Mouse (Mus musculus): ENCODE data around the gene Hsd3b5. TPM values are rescaled to one million over a fixed set of nuclear protein-coding genes. Genes with fewer than 3 reads are reported as not detected.
"Not testable (repeated sequence)": the region's sequence is repeated elsewhere in the genome, so short reads cannot be mapped to it uniquely, and the experiment has no call there.

Gene Hsd3b5
- total RNA-seq (2021), result not detected

- no peak for DNase-seq
These were observed at the start of gene Hsd3b5 for GRCm38 (mm10) chr3:98630152-98630551. TSS of gene Hsd3b5 (minus strand) at chr3:98630252.

- DNase-seq, result no peak
These were observed 5.1 kb upstream of the Hsd3b5 start for GRCm38 (mm10) chr3:98635145-98635544.

GRCm38 (mm10) chr3:98629633-98630032, 419 bp downstream of the Hsd3b5 start:
- DNase-seq, result no peak

GRCm38 (mm10) chr3:98616786-98617185, 13.3 kb downstream of the Hsd3b5 start:
- DNase-seq, result not testable (repeated sequence)

GRCm38 (mm10) chr3:98616244-98616643, 13.8 kb downstream of the Hsd3b5 start:
- not testable (repeated sequence) for DNase-seq

- not testable (repeated sequence) for DNase-seq
These were observed 15.6 kb downstream of the Hsd3b5 start for GRCm38 (mm10) chr3:98614406-98614927.

GRCm38 (mm10) chr3:98613963-98614362, 16.1 kb downstream of the Hsd3b5 start:
- no peak for DNase-seq

GRCm38 (mm10) chr3:98613540-98613939, 16.5 kb downstream of the Hsd3b5 start:
- DNase-seq, result not testable (repeated sequence)

GRCm38 (mm10) chr3:98588707-98589106, 41.3 kb downstream of the Hsd3b5 start, which contains the start of gene Gm10681:
TSS of gene Gm10681 (minus strand) at chr3:98588807.
- DNase-seq, result no peak

- DNase-seq, result no peak
These were observed 42.3 kb downstream of the Hsd3b5 start for GRCm38 (mm10) chr3:98587721-98588120.

GRCm38 (mm10) chr3:98582622-98583021, 47.4 kb downstream of the Hsd3b5 start:
- DNase-seq, result not testable (repeated sequence)

- not testable (repeated sequence) for DNase-seq
These were observed 47.9 kb downstream of the Hsd3b5 start for GRCm38 (mm10) chr3:98582202-98582601.

GRCm38 (mm10) chr3:98581024-98581423, 49.0 kb downstream of the Hsd3b5 start:
- DNase-seq, result peak; percentile 43 to 45

Other genes starting within 250 kb of the Hsd3b5 start
- 10 to 100 TPM; 27.8 to 28.2 TPM for gene Zfp697, start 247.8 kb downstream of the Hsd3b5 start, total RNA-seq (2021)
- gene Gm4450, start 173.1 kb downstream of the Hsd3b5 start, total RNA-seq (2021), result not detected
- not detected for gene Hsd3b4, start 119.7 kb downstream of the Hsd3b5 start, total RNA-seq (2021)
- not detected for gene Gm10681, start 41.4 kb downstream of the Hsd3b5 start, total RNA-seq (2021)
- under 1 TPM in 1 of 2 experiments, not detected in 1; 0.13 TPM for gene Hsd3b2, start 94.3 kb upstream of the Hsd3b5 start, total RNA-seq (2021)
- gene Hsd3b3, start 132.9 kb upstream of the Hsd3b5 start, total RNA-seq (2021), result not detected
- gene Hsd3b6, start 184.2 kb upstream of the Hsd3b5 start, total RNA-seq (2021), result not detected
- not detected for gene Hsd3b1, start 229.5 kb upstream of the Hsd3b5 start, total RNA-seq (2021)